Mouse (Mus musculus) kidney, postnatal 14 days (tissue): ENCODE measurements around the gene 4933402J07Rik.

ENCODE experiments used
- DNase-seq: peaks from one replicate; pipeline ENCODE4 v3.0.0; 2022; ENCODE audit warnings: mixed read lengths

4933402J07Rik gene

DNA sequence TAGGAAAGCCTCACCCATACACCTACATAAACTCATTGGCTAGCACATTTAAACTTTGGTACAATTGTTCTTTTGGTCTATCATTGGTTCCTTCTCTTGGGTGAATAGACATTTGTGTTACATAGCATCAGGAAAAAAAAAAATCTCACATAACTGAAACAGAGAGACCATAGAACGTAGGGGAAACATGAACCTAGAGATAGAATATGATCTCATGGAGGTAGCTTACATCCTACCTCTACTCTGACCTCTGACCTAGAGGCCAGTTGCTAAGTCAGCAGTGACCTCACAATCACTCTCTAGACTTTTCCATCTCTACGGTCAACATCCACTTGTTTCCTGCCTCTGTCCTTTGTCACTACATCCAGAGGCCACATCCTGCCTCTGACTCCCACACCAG, at the start of gene 4933402J07Rik:
TSS of gene 4933402J07Rik (plus strand) at position 301 of the 400 bp plus-strand sequence.
- no peak for DNase-seq

GRCm38 (mm10) chr8:87517132-87517531, 46.5 kb upstream of the 4933402J07Rik start:
- DNase-seq: no peak

DNA sequence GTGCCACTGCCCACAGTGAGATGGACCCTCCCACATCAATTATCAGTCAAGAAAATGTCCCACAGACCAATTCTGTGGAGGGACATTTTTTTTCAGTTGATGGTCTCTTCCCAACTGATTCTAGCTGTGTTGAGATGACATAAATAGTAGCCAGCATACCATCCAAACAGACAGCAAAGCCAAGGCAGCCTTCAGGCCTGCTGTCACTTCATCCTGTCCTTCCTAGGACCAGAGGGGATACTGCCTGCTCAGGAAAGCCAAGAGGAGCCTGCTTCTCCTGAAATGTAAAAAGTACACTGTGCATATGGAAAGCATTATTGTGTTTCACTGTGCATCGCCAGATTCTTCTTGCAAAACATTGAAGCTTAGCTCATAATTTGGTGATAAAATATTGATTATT, 38.6 kb upstream of the 4933402J07Rik start:
- no peak for DNase-seq

GRCm38 (mm10) chr8:87531176-87531575, 32.5 kb upstream of the 4933402J07Rik start:
- peak; percentile 5 for DNase-seq

DNA sequence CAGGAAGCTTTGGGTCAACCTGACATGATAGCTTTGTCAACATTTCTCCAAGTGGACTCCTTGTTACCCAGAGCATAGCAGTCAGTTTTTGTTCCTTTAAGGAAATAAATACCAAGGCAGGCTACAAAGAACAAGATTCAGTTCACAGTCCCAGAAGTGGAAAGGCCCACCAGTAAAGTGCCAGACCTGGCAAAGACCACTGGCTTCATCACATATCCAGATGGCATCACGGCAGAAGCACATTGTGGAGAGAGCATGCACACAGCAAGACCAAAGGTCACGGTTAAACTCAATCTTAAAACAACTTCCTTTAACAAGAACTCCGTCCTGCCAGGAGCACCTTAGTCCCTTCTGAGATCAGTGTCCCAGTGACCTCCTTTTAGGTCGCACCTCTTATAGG, 30.2 kb upstream of the 4933402J07Rik start:
- no peak for DNase-seq

- DNase-seq: no peak
Observed at GRCm38 (mm10) chr8:87534846-87535245, 28.8 kb upstream of the 4933402J07Rik start.

DNA sequence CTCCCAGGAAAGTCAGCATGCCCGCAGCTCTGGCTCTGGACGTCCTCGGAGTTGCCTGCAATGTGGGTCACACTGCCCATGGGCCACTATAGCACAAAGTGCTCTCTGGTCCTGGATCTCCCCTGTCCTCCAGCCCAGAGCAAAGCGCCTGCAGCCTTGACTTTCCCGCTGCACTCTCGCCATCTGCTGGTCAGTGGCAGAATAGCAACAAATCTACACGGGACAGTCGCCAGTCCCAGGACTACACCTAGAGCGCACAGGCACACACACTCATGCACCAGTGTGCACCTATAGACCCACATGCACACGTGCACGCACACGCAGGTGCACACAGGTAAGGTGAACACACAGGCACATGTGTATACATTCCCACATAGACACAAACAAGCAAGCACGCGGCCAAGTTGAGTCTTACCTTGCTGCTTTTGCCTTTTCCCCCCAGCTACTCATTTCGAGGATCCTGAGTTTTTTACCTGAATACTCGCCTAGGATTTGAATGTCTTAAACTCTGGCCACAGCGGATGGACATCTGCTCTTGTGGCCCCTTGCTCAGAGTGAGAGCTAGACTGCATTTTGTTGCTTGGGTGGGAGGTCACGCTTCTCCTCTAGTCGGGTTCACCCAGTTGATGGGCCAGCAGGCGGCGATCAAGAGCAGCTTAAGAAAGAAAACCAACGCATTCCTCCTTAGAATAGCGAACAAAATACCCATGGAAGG, 26.9 kb upstream of the 4933402J07Rik start:
- peak; percentile 78 for DNase-seq

DNA sequence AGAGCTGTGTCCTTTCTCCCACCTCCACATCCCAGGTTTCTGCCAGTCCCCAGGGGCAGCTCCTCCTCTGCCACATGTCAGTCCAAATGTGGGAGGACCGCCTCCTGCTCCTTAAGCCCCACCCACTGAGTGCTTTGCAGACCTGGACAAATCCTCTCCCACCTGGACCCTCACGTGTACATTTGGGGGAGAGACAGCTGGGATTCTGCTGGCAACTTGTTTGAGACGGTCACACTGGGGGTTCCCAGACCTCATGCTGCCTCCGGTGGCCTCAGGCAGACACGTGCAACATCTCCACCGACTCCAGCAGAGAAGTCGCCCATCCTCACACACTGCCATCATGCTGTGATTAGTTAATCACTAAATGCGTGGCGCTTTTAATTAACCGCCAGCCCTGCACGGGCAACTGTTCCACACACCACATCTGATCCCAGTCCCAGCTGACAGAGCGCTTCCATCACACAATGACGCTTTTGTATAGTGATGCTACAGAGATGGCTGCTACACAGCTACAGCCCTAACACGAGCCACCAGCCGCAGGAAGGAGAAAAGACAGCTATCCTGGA, 23.7 kb upstream of the 4933402J07Rik start:
- DNase-seq: no peak

DNA sequence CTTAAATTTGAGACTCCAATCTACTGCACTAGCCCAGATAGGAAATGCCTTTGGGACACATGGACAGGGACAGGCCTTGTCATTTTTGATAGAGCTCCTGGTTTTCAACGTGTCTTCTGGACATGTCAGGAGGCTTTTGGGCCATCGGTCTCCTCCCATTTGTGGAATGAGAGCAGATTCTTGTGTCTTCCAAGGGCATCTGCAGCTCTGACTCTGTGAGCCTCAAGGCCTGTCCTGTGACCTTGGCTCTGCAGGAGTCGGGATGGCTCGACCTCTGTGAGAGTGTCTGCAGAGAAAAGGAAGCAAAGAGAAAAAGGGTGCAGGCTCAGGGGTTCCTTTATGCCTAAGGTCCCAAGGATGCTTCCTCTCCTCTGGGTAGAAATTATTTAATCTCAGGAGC, 13.8 kb upstream of the 4933402J07Rik start:
- no peak for DNase-seq

DNA sequence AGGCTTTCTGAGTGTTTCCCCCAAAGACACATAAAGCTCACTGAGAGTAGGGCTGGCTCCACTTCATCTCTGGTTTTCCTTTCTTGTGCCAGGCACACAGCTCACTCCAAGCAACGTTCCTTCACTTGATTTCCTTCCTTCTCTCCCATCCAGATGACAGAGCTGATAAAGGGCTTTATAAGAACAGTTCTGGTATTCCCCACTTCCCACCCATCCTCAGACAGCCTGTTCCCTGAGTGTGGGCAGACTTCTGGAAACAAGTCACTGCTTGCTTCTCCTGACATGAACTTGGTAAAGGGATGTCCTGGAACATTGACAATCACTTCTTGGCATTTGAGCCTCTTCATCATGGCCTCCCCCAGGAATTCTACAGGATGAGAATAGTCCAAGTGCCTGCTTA, 10.9 kb upstream of the 4933402J07Rik start:
- DNase-seq: no peak

- no peak for DNase-seq
Observed at GRCm38 (mm10) chr8:87560801-87561200, 2.9 kb upstream of the 4933402J07Rik start.

- no peak for DNase-seq
Observed at GRCm38 (mm10) chr8:87569203-87569602, 5.5 kb downstream of the 4933402J07Rik start.

GRCm38 (mm10) chr8:87569706-87570563, 6.3 kb downstream of the 4933402J07Rik start:
- peak; percentile 29 for DNase-seq

DNA sequence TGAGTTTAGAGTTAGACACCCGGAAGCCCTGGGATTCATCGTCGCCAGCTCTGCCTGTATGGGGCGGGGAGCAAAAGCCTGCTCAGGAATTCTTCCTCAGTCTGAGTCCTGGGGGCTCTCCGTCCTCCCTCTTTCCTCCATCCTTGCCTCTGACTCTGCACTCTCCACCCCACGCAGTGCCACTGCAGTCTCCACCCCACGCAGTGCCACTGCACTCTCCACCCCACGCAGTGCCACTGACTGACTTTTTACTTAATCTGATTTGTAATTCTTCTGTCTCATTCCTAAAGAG, 6.9 kb downstream of the 4933402J07Rik start:
- no peak for DNase-seq

DNA sequence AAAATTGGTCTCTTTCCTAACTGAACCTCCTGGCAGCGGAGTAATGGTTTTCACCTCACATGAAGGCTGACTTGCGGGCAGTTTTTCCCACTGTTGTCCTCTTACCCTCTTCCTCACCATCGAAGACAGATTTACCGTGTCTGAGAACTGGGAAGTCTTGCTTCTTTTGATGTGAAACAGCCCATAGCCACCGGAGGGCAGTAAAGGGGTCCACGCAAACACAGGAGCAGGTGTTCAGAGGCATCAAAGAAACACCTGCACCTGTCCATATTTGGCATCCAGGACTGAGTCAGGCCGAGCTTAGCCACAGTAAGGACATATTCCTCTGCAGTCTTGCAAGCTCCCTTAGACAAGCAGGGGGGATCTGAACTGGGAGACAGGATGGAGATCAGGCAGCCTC, 7.2 kb downstream of the 4933402J07Rik start:
- DNase-seq: no peak

GRCm38 (mm10) chr8:87594272-87594671, 30.6 kb downstream of the 4933402J07Rik start:
- peak; percentile 74 for DNase-seq

- DNase-seq: no peak
Observed at GRCm38 (mm10) chr8:87602731-87603130, 39.1 kb downstream of the 4933402J07Rik start.

DNA sequence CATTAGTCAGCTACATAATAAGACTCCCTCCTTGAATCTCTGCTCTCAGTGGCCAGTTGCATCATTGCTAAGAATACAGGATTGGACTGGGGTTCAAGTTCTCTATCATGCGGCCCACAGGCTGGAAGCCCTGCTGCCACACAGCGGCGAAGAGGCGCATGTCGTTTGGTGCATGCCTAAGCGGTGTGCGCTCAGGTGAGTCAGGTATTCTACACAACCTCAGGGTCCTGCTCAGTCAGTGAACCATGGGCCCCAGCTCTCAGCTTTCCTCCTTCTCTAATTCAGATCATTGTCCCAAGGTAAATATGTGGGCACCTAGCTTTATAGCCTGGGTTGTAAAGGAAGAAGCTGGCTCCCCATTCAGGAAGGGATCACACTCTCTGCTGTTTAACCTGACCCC, 45.5 kb downstream of the 4933402J07Rik start:
- no peak for DNase-seq

GRCm38 (mm10) chr8:87609651-87610192, 46.1 kb downstream of the 4933402J07Rik start:
- no peak for DNase-seq

DNA sequence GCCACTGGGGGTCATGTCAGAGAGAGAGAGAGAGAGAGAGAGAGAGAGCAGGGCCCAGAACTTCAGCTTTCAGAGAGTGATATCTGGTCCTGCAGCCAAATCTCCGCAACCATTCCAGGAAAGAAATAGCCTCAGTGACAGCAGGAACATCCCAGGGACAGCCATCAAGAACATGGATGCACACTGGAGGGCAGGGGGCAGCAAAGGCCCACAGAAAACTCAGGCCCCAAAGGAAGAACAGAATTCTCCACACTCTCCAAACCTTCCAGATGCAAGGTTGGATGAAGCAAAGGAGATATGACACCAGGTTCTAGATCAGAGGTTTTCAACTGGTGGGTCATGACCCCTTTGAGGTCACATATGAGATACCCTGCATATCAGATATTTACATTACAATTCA, 50.0 kb downstream of the 4933402J07Rik start:
- no peak for DNase-seq

DNA sequence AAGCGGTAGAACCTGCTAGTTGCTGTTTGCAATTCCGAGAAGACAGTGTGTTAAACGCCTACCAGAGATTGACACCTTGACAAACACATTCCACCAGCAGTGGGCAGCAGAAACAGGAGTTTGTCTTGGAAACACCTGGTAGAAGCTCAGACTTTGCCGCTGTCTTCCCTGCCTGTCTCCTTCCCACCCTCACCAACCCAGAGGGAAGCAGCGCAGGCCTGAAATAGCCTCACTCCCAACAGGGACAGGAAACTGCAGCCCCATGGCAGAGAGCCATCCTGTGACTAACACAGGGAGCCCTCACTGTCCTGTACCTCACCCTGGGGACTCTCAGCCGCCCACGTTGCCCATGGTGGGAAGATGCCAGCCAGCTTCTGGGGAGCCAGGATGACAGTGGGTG, 55.5 kb downstream of the 4933402J07Rik start:
- DNase-seq: peak; percentile 32

- no peak for DNase-seq
Observed at GRCm38 (mm10) chr8:87619529-87619928, 55.9 kb downstream of the 4933402J07Rik start.

- DNase-seq: no peak
Observed at GRCm38 (mm10) chr8:87620225-87620624, 56.6 kb downstream of the 4933402J07Rik start.

DNA sequence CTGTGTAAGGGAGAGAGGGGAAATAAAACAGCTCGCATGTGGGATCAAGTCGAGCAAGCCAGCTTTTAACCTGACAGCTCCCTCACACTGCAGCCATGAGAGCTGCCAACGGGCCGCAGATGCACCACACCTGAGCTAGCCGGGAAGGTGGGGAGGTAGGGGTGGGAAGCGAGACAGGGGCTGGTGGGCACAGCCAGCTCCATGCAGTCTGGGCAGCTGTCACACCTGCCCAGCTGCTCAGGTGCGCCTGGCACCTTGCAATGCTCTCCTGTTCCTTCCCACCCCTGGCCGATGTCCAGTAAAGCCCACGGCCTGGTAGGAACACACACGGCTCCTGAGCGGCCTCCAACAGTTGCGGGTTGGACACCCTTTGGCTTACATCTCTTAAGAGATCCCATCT, 57.5 kb downstream of the 4933402J07Rik start:
- no peak for DNase-seq
